Mouse (Mus musculus) embryonic facial prominence, embryonic 10.5 days (tissue): ENCODE results near the gene Cux1. TPM values are rescaled to one million over a fixed set of nuclear protein-coding genes. Genes with fewer than 3 reads are reported as not detected.
"Not testable (repeated sequence)": the region's sequence is repeated elsewhere in the genome, so short reads cannot be mapped to it uniquely, and the experiment has no call there.

Source experiments
- DNase-seq: peaks from one replicate; pipeline ENCODE4 v3.0.0-alpha.2; 2017; ENCODE audit warnings: low spot score
- H3K27ac ChIP-seq: fragments of 300-500 bp; sonication (generic); replicated peaks from 2 replicates; pipeline ENCODE4 v1.5.1; 2016; ENCODE audit warnings: mild to moderate bottlenecking
- H3K27me3 ChIP-seq: fragments of 300-500 bp; sonication (generic); replicated peaks from 2 replicates; pipeline ENCODE4 v1.6.1; 2016; ENCODE audit warnings: low read depth, mild to moderate bottlenecking; ENCODE audit not compliant: poor library complexity, severe bottlenecking
- H3K36me3 ChIP-seq: fragments of 300-500 bp; sonication (generic); replicated peaks from 2 replicates; pipeline ENCODE4 v1.6.1; 2016; ENCODE audit warnings: mild to moderate bottlenecking, moderate library complexity
- H3K4me1 ChIP-seq: fragments of 300-500 bp; sonication (generic); 2 replicates; pipeline ENCODE4 v1.6.1; 2016
- H3K4me3 ChIP-seq: fragments of 300-500 bp; sonication (generic); 2 replicates; pipeline ENCODE4 v1.5.1; 2016; ENCODE audit warnings: mild to moderate bottlenecking, moderate library complexity
- H3K9me3 ChIP-seq: fragments of 300-500 bp; sonication (generic); 2 replicates; pipeline ENCODE4 v1.6.1; 2016; ENCODE audit warnings: mild to moderate bottlenecking
- WGBS: fragments of 180-500 bp; shearing (Covaris S2); methylation state at CpG from one replicate; pipeline ENCODE4 v1.1.7; 2016; 5-methylcytosine and 5-hydroxymethylcytosine counted together
- polyA plus RNA-seq: library from polyadenylated mRNA; unstranded; fragments of >200 nt; fragmentation: Nextera tagmentation; extraction: Ambion mirVana; gene quantifications from 2 replicates; pipeline ENCODE4 v1.2.1, GENCODE M21; 2016

Cux1 gene
- polyA plus RNA-seq, 1 experiment from 2014 or later, result 75.3 TPM

DNA sequence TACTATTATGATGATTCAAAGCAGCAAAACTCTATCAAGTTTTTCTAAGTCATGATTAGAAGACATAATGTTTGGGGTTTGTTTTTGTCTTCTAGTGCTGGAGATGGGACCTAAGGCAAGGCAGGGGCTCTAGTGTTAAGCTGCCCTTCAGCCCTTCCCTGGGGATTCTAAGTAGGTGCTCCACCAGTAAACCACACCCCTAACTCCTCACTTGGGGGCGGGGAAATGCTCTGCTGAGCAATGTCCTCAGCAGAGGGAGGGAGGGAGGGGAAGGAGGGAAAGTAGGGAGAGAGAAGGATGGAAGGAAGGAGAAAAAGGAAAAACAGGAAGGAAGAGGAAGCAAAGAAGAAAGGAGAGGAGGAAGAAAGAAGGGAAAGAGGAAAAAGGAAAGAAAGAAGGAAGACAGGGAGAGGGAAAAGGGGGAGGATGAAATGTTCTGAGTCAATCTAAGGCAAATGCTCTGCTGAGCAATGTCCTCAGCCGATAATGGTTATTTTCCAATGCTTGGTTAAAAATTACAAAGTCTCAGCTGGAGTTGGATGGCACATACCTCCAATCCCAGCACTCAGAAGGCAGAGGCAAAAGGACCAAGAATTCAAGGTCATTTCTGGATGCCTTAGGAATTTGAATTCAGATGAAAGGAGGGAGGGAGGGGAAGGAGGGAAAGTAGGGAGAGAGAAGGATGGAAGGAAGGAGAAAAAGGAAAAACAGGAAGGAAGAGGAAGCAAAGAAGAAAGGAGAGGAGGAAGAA is 96.1 kb downstream of the Cux1 start:
- not testable (repeated sequence) for H3K4me3 ChIP-seq, H3K27ac ChIP-seq, H3K27me3 ChIP-seq, DNase-seq, H3K9me3 ChIP-seq, H3K36me3 ChIP-seq
- H3K4me1 ChIP-seq, result peaks cover 64% of the 10 kb centered on the region
- 51% methylated on average over 2 of the region's 2 CpGs for WGBS

- H3K4me1 ChIP-seq, result peaks cover 72% of the 10 kb centered on the region
- no peak overlapping the region for H3K4me3 ChIP-seq
- no peak overlapping the region for H3K27ac ChIP-seq
- no peaks in the 10 kb centered on the region for H3K27me3 ChIP-seq
- no peak for DNase-seq
- 68% methylated on average over 1 of the region's 1 CpGs for WGBS
- H3K36me3 ChIP-seq, result peaks cover 6% of the 10 kb centered on the region
- H3K9me3 ChIP-seq, result no peaks in the 10 kb centered on the region
Measured at GRCm38 (mm10) chr5:136469301-136469700, 98.0 kb downstream of the Cux1 start.

DNA sequence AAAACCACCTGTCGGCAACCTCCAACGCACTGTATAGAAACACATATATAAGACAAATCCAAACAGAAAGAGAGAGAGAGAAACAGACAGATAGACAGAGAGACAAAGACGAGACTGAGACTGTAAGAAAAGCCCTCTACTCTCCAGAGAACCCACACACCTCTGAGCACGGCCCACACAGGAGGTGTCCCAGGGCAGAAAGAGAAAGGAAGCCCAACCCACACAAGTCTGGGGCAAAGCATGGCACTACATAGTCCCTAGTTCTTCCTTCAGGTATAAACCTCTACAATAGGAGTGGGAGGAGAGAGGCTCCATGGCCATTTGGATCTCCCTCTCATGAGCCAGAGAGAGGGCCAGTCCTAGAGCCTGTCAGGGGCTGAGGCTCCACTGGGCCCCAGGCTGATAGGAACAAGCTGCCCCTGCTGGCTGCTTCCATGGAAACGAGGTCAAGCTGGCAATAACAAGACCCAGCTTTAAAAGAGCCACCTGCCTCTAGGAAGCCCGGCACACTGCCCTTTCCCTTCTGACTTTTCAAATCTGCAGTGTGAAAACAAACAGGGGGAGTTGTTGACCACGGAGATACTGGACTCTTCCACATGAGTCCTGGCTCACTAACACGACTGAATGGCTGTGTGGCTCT is 99.8 kb downstream of the Cux1 start:
- peak; percentile 85 for DNase-seq
- Histone ChIP-seq H3K36me3 (peaks cover 6% of the 10 kb centered on the region), H3K4me3 (no peak overlapping the region), H3K4me1 (peaks cover 62% of the 10 kb centered on the region), H3K9me3 (no peaks in the 10 kb centered on the region), H3K27ac (no peak overlapping the region; the same call in 1 of the 2 replicates), H3K27me3 (no peaks in the 10 kb centered on the region)
- 36% methylated on average over 8 of the region's 8 CpGs for WGBS

- H3K27me3 ChIP-seq, result no peaks in the 10 kb centered on the region
- H3K9me3 ChIP-seq, result no peaks in the 10 kb centered on the region
- peaks cover 59% of the 10 kb centered on the region for H3K4me1 ChIP-seq
- no peak overlapping the region; the same call in 1 of the 2 replicates for H3K27ac ChIP-seq
- WGBS, result 76% methylated on average over 11 of the region's 11 CpGs
- DNase-seq, result no peak
- no peak overlapping the region for H3K4me3 ChIP-seq
- H3K36me3 ChIP-seq, result peaks cover 6% of the 10 kb centered on the region
Measured at GRCm38 (mm10) chr5:136465770-136466406, 101.4 kb downstream of the Cux1 start.

GRCm38 (mm10) chr5:136465366-136465765 is 101.9 kb downstream of the Cux1 start:
- no peaks in the 10 kb centered on the region for H3K27me3 ChIP-seq
- H3K4me1 ChIP-seq, result peaks cover 59% of the 10 kb centered on the region
- WGBS, result 82% methylated on average over 5 of the region's 5 CpGs
- peaks cover 10% of the 10 kb centered on the region for H3K36me3 ChIP-seq
- DNase-seq, result no peak
- H3K9me3 ChIP-seq, result no peaks in the 10 kb centered on the region
- H3K4me3 ChIP-seq, result no peak overlapping the region
- H3K27ac ChIP-seq, result no peak overlapping the region; the same call in 1 of the 2 replicates

DNA sequence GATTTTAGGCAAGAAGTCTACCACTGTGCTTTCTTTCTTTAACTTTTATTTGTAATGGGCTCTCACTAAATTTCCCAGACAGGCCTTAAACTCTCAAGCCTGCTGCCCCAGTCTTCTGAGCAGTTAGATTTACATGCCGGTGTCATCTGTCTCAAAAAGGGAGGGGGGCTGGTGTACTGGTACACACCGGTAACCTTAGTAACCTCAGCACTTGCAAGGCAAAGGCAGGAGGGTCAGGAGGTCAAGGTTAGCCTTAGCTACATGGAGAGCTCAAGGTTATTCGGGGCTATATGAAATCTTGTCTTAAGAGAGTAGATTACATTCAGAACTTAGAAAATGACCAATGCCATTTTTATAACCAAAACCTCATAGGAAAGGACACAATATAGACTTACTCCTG is 102.4 kb downstream of the Cux1 start:
- peaks cover 58% of the 10 kb centered on the region for H3K4me1 ChIP-seq
- H3K27ac ChIP-seq, result peak overlapping the region; percentile 36; the same call in 1 of the 2 replicates
- H3K4me3 ChIP-seq, result no peak overlapping the region
- DNase-seq, result no peak
- 59% methylated on average over 3 of the region's 3 CpGs for WGBS
- peaks cover 15% of the 10 kb centered on the region for H3K36me3 ChIP-seq
- no peaks in the 10 kb centered on the region for H3K27me3 ChIP-seq
- H3K9me3 ChIP-seq, result no peaks in the 10 kb centered on the region

- no peaks in the 10 kb centered on the region for H3K27me3 ChIP-seq
- WGBS, result 78% methylated on average over 2 of the region's 2 CpGs
- H3K4me3 ChIP-seq, result no peak overlapping the region
- DNase-seq, result no peak
- H3K9me3 ChIP-seq, result no peaks in the 10 kb centered on the region
- peaks cover 18% of the 10 kb centered on the region for H3K36me3 ChIP-seq
- H3K27ac ChIP-seq, result 0 out of 2 replicates have a peak overlapping the region, but pooled peaks have one; percentile 36
- H3K4me1 ChIP-seq, result peaks cover 55% of the 10 kb centered on the region
Measured at GRCm38 (mm10) chr5:136464128-136464527, 103.2 kb downstream of the Cux1 start.

GRCm38 (mm10) chr5:136462613-136463012 is 104.7 kb downstream of the Cux1 start:
- Histone ChIP-seq H3K9me3 (no peaks in the 10 kb centered on the region), H3K27me3 (no peaks in the 10 kb centered on the region), H3K36me3 (peaks cover 22% of the 10 kb centered on the region), H3K4me1 (peaks cover 50% of the 10 kb centered on the region), H3K4me3 (no peak overlapping the region), H3K27ac (no peak overlapping the region)
- 83% methylated on average over 6 of the region's 6 CpGs for WGBS
- DNase-seq, result no peak

GRCm38 (mm10) chr5:136459901-136460300 is 107.4 kb downstream of the Cux1 start:
- Histone ChIP-seq H3K4me1 (peaks cover 36% of the 10 kb centered on the region), H3K27me3 (no peaks in the 10 kb centered on the region), H3K4me3 (no peak overlapping the region), H3K27ac (no peak overlapping the region), H3K9me3 (no peaks in the 10 kb centered on the region), H3K36me3 (peaks cover 19% of the 10 kb centered on the region; the same call in 1 of the 2 replicates)
- no peak for DNase-seq
- 95% methylated on average over 6 of the region's 6 CpGs for WGBS

GRCm38 (mm10) chr5:136458893-136459499 is 108.3 kb downstream of the Cux1 start:
- H3K27ac ChIP-seq, result no peak overlapping the region
- H3K27me3 ChIP-seq, result no peaks in the 10 kb centered on the region
- no peaks in the 10 kb centered on the region for H3K9me3 ChIP-seq
- peaks cover 19% of the 10 kb centered on the region; the same call in 1 of the 2 replicates for H3K36me3 ChIP-seq
- H3K4me1 ChIP-seq, result peaks cover 26% of the 10 kb centered on the region
- H3K4me3 ChIP-seq, result no peak overlapping the region
- 85% methylated on average over 11 of the region's 11 CpGs for WGBS
- DNase-seq, result no peak

GRCm38 (mm10) chr5:136458102-136458863 is 109.0 kb downstream of the Cux1 start:
- Histone ChIP-seq H3K27me3 (no peaks in the 10 kb centered on the region), H3K27ac (no peak overlapping the region), H3K4me3 (no peak overlapping the region), H3K4me1 (peaks cover 24% of the 10 kb centered on the region), H3K36me3 (peaks cover 19% of the 10 kb centered on the region; the same call in 1 of the 2 replicates), H3K9me3 (no peaks in the 10 kb centered on the region)
- 77% methylated on average over 7 of the region's 7 CpGs for WGBS
- DNase-seq, result no peak

DNA sequence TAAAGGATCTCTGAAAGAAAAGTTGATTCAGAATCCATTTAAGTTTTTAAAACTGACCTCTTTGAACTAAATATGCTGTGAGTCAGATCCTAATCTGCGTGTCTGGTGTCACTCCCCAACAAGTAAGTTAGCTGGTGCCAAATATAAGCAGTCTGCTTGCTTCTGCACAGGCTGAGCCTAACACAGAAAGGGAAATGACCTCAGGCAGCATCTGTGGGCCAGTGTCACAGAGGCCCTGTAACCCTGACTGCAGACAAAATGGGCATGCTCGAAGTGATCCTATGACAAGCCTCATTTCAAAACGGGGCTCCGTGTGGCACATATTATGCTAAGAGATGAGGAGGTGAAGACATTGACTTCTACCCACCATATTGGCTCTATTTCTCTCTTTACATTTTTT is 110.9 kb downstream of the Cux1 start:
- Histone ChIP-seq H3K9me3 (no peaks in the 10 kb centered on the region), H3K4me1 (peaks cover 29% of the 10 kb centered on the region), H3K4me3 (no peak overlapping the region), H3K36me3 (peaks cover 19% of the 10 kb centered on the region; the same call in 1 of the 2 replicates), H3K27ac (no peak overlapping the region), H3K27me3 (no peaks in the 10 kb centered on the region)
- no peak for DNase-seq
- WGBS, result 82% methylated on average over 4 of the region's 4 CpGs
